Mouse (Mus musculus) olfactory bulb, adult 2 months (tissue): ENCODE data around the gene Gm9774. TPM values are rescaled to one million over a fixed set of nuclear protein-coding genes. Genes with fewer than 3 reads are reported as not detected.

ENCODE experiments used
- H3K27ac ChIP-seq: fragments of 200-500 bp; 2 replicates; pipeline ENCODE4 v1.5.1; 2012; ENCODE audit warnings: low read depth, low read length; ENCODE audit not compliant: insufficient read depth
- H3K4me1 ChIP-seq: fragments of 200-500 bp; 2 replicates; pipeline ENCODE4 v1.6.1; 2012; ENCODE audit warnings: low read length; ENCODE audit not compliant: control insufficient read depth, insufficient read depth
- H3K4me3 ChIP-seq: fragments of 200-500 bp; 2 replicates; pipeline ENCODE4 v1.5.1; 2012; ENCODE audit warnings: mild to moderate bottlenecking, low read depth, low read length, moderate library complexity; ENCODE audit not compliant: insufficient read depth
- CTCF ChIP-seq: fragments of 200-500 bp; IDR thresholded peaks from 2 replicates; pipeline ENCODE4 v1.5.1; 2012; ENCODE audit warnings: low read depth, mild to moderate bottlenecking, low read length, moderate library complexity; ENCODE audit not compliant: insufficient read depth
- POLR2A ChIP-seq: fragments of 200-500 bp; IDR thresholded peaks from 2 replicates; pipeline ENCODE4 v1.6.1; 2012; ENCODE audit warnings: mild to moderate bottlenecking, low read depth, low read length, moderate library complexity; ENCODE audit not compliant: insufficient read depth
- WGBS: fragments of 180-500 bp; shearing (Covaris S2); methylation state at CpG from one replicate; pipeline ENCODE4 v1.1.7; 2018; 5-methylcytosine and 5-hydroxymethylcytosine counted together
- polyA plus RNA-seq: library from polyadenylated mRNA; stranded (reverse); fragments of >200 nt; gene quantifications from 2 replicates; pipeline ENCODE4 v1.2.4, GENCODE M21; 2012; ENCODE audit warnings: low replicate concordance; ENCODE audit not compliant: missing spikeins, insufficient read depth, insufficient read length

The Gm9774 gene
- polyA plus RNA-seq, 1 experiment: not detected

GRCm38 (mm10) chr3:92417782-92418181 lies 11.4 kb downstream of the Gm9774 start, which contains the start of gene Sprr2j-ps:
Gene Sprr2j-ps (plus strand): TSS chr3:92418082.
- no peak within 1 kb of the TSS for H3K4me3 ChIP-seq
- no peak within 1 kb of the TSS for H3K27ac ChIP-seq
- WGBS: 90% methylated on average over 2 of the region's 2 CpGs
- no peaks in the 10 kb centered on the region for H3K4me1 ChIP-seq
- no peak for TF ChIP-seq POLR2A
- TF ChIP-seq CTCF: no peak

- WGBS: 95% methylated on average over 2 of the region's 2 CpGs
- H3K27ac ChIP-seq: no peak within 1 kb of the TSS
Measured at GRCm38 (mm10) chr3:92407691-92408090, 21.5 kb downstream of the Gm9774 start, which contains the start of gene Sprr2i. Gene Sprr2i (plus strand): TSS chr3:92407991.

GRCm38 (mm10) chr3:92394301-92394700 lies 34.9 kb downstream of the Gm9774 start:
- Histone ChIP-seq H3K4me3 (no peak overlapping the region), H3K27ac (no peak overlapping the region), H3K4me1 (no peaks in the 10 kb centered on the region)
- no peak for TF ChIP-seq POLR2A
- TF ChIP-seq CTCF: no peak
- 49% methylated on average over 1 of the region's 1 CpGs for WGBS

More at GRCm38 (mm10) chr3:92407691-92408090, 21.5 kb downstream of the Gm9774 start, which contains the start of gene Sprr2i:
- no peak within 1 kb of the TSS for H3K4me3 ChIP-seq
- no peaks in the 10 kb centered on the region for H3K4me1 ChIP-seq
- TF ChIP-seq POLR2A (no peak), CTCF (no peak)

- TF ChIP-seq CTCF: no peak
- TF ChIP-seq POLR2A: no peak
- Histone ChIP-seq H3K4me3 (no peak within 1 kb of the TSS), H3K27ac (no peak within 1 kb of the TSS), H3K4me1 (no peaks in the 10 kb centered on the region)
- WGBS: 82% methylated on average over 1 of the region's 1 CpGs
Measured at GRCm38 (mm10) chr3:92385385-92385784, 43.8 kb downstream of the Gm9774 start, which contains the start of gene Sprr2h. Gene Sprr2h (plus strand): TSS chr3:92385685.

Other genes starting within 250 kb of the Gm9774 start
- gene Sprr2a1, start 213.6 kb downstream of the Gm9774 start, polyA plus RNA-seq: not detected in 2 replicates
- not detected in 2 replicates for gene Sprr2a2, start 213.5 kb downstream of the Gm9774 start, polyA plus RNA-seq
- not detected in 2 replicates for gene Sprr2a3, start 144.0 kb downstream of the Gm9774 start, polyA plus RNA-seq
- gene Sprr2b, start 112.8 kb downstream of the Gm9774 start, polyA plus RNA-seq: not detected in 2 replicates
- gene Sprr2d, start 90.3 kb downstream of the Gm9774 start, polyA plus RNA-seq: not detected in 2 replicates
- gene Sprr2e, start 77.3 kb downstream of the Gm9774 start, polyA plus RNA-seq: not detected in 2 replicates
- gene Sprr2f, start 64.2 kb downstream of the Gm9774 start, polyA plus RNA-seq: not detected in 2 replicates
- not detected in 2 replicates for gene Sprr2h, start 43.7 kb downstream of the Gm9774 start, polyA plus RNA-seq
- not detected in 2 replicates for gene Sprr2i, start 21.4 kb downstream of the Gm9774 start, polyA plus RNA-seq
- not detected in 2 replicates for gene Sprr2j-ps, start 11.3 kb downstream of the Gm9774 start, polyA plus RNA-seq
- gene Sprr2k, start 3.2 kb upstream of the Gm9774 start, polyA plus RNA-seq: not detected in 2 replicates
- not detected in 2 replicates for gene Sprr1b, start 9.4 kb upstream of the Gm9774 start, polyA plus RNA-seq
- not detected in 2 replicates for gene Sprr3, start 29.3 kb upstream of the Gm9774 start, polyA plus RNA-seq
- gene Sprr1a, start 56.5 kb upstream of the Gm9774 start, polyA plus RNA-seq: not detected in 2 replicates
- not detected in 2 replicates for gene Sprr4, start 71.1 kb upstream of the Gm9774 start, polyA plus RNA-seq
- not detected in 2 replicates for gene 2310046K23Rik, start 105.1 kb upstream of the Gm9774 start, polyA plus RNA-seq
- not detected in 2 replicates for gene Ivl, start 144.3 kb upstream of the Gm9774 start, polyA plus RNA-seq
- not detected in 2 replicates for gene Smcp, start 159.6 kb upstream of the Gm9774 start, polyA plus RNA-seq
- not detected in 2 replicates for gene 2210017I01Rik, start 178.1 kb upstream of the Gm9774 start, polyA plus RNA-seq
- gene Lce6a, start 192.2 kb upstream of the Gm9774 start, polyA plus RNA-seq: not detected in 2 replicates
- gene Lce1a1, start 218.9 kb upstream of the Gm9774 start, polyA plus RNA-seq: not detected in 2 replicates
- not detected in 2 replicates for gene Lce1b, start 227.5 kb upstream of the Gm9774 start, polyA plus RNA-seq
- gene Lce1a2, start 240.9 kb upstream of the Gm9774 start, polyA plus RNA-seq: not detected in 2 replicates
- gene Lce1c, start 249.8 kb upstream of the Gm9774 start, polyA plus RNA-seq: not detected in 2 replicates